Comparison of ENCODE assay signal across 14 mouse cellular contexts in the genomic region with DNA sequence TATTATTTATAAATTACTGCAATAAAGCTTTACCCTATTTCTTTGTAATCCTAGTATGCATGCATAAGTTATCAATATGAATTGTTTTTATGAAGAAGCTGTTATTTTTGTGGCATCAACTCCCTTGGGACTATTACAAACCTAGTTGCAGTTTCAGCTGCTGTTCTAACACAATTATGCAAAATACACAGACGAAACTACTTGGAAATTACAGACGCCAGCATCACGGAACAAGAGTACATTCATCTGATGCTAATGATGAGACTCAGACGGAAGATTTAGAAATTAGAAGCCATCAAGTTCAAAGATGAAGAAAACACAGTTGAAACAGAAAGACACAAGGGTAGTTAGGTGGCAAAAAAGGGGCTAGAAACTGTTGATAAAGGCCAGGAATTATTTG.
"Had no signal": no experiment of that assay in that cellular context is flagged by ENCODE, and none has a peak within 500 bp of the region (broad histone marks: within the 10 kb centered on the region; RNA-seq: fewer than 3 reads in every experiment).

No protein-coding gene starts in this region.

- H3K4me2 ChIP-seq: kidney, embryonic 15.5 days; limb, embryonic 15.5 days; liver, embryonic 12.5 days; midbrain, embryonic 15.5 days; neural tube, embryonic 13.5 days; stomach, embryonic 15.5 days had no signal

- H3K4me3 ChIP-seq: kidney, embryonic 15.5 days; limb, embryonic 15.5 days; liver, embryonic 12.5 days; midbrain, embryonic 15.5 days; neural tube, embryonic 13.5 days; stomach, embryonic 15.5 days had no signal

- H3K9me3 ChIP-seq: kidney, embryonic 15.5 days; limb, embryonic 15.5 days; liver, embryonic 12.5 days; midbrain, embryonic 15.5 days; neural tube, embryonic 13.5 days; stomach, embryonic 15.5 days had no signal

- H3K4me1 ChIP-seq: kidney, embryonic 15.5 days; limb, embryonic 15.5 days; liver, embryonic 12.5 days; midbrain, embryonic 15.5 days; neural tube, embryonic 13.5 days; stomach, embryonic 15.5 days had no signal

- H3K27me3 ChIP-seq: kidney, embryonic 15.5 days; limb, embryonic 15.5 days; liver, embryonic 12.5 days; midbrain, embryonic 15.5 days; neural tube, embryonic 13.5 days; stomach, embryonic 15.5 days had no signal

- H3K27ac ChIP-seq: kidney, embryonic 15.5 days; limb, embryonic 15.5 days; liver, embryonic 12.5 days; midbrain, embryonic 15.5 days; neural tube, embryonic 13.5 days; stomach, embryonic 15.5 days had no signal

- H3K9ac ChIP-seq: kidney, embryonic 15.5 days; limb, embryonic 15.5 days; liver, embryonic 12.5 days; midbrain, embryonic 15.5 days; neural tube, embryonic 13.5 days; stomach, embryonic 15.5 days had no signal

- H3K36me3 ChIP-seq: kidney, embryonic 15.5 days; limb, embryonic 15.5 days; liver, embryonic 12.5 days; midbrain, embryonic 15.5 days; neural tube, embryonic 13.5 days; stomach, embryonic 15.5 days had no signal

- DNase-seq: kidney, adult 2 months; kidney, postnatal 14 days; layer of hippocampus, postnatal 36 days; retina, postnatal 1 day; right cerebral cortex, postnatal 4 days; spleen, adult 18-20 months; thymus, adult 2 months; thymus, postnatal 36 days had no signal
